In genomic region chr9:53301801-53302311, GRCm38 (mm10) we compare ENCODE assay signal across 8 mouse cellular contexts. TPM values are rescaled to one million over a fixed set of nuclear protein-coding genes. Genes with fewer than 3 reads are reported as not detected.
DNase-seq lines count a peak whose midpoint lies in the region; ATAC-seq and TF ChIP-seq lines count a peak whose summit lies in the region.

No protein-coding gene starts in this region.

- peak overlapping the region; percentile 82 for H3K4me2 ChIP-seq in forebrain, embryonic 15.5 days (replicated peaks)

- no peak for ATAC-seq in forebrain, embryonic 15.5 days (replicated peaks)

- no peak for TF ChIP-seq POLR2A in brain, embryonic 14.5 days (IDR thresholded peaks at IDR 0.05; ENCODE audit: borderline replicate concordance, extremely low read depth, insufficient read depth, insufficient read length, poor library complexity, severe bottlenecking)

- WGBS in forebrain, embryonic 15.5 days: 3% methylated on average over 19 of the region's 19 CpGs

- no peak for DNase-seq in layer of hippocampus, adult 2 months (ENCODE audit: low spot score in 2 of 2)
- no peak for DNase-seq in layer of hippocampus, postnatal 14 days (ENCODE audit: low spot score in 2 of 2)
- DNase-seq in brain, embryonic 14.5 days (ENCODE audit: low read depth): peak; percentile 14
- DNase-seq in kidney, postnatal 14 days: peak; percentile 10
- DNase-seq in mesoderm, embryonic 11.5 days (ENCODE audit: low read depth, low spot score): peak; percentile 12
- peak; percentile 23 for DNase-seq in urinary bladder, postnatal 14 days (ENCODE audit: low spot score)
- DNase-seq in right cerebral cortex, postnatal 10 days (ENCODE audit: low spot score in 2 of 2): no peak

- H3K36me3 ChIP-seq in forebrain, embryonic 15.5 days: no peaks in the 10 kb centered on the region

- H3K27ac ChIP-seq in layer of hippocampus, adult 2 months: no peak overlapping the region
- H3K27ac ChIP-seq in forebrain, embryonic 15.5 days (replicated peaks): no peak overlapping the region

- H3K9me3 ChIP-seq in forebrain, embryonic 15.5 days: no peaks in the 10 kb centered on the region

- TF ChIP-seq CTCF in layer of hippocampus, adult 2 months (conservative IDR thresholded peaks at IDR 0.05): no peak
- no peak for TF ChIP-seq CTCF in brain, embryonic 14.5 days (IDR thresholded peaks at IDR 0.05; ENCODE audit: borderline replicate concordance, extremely low read depth, insufficient read depth, insufficient read length)

- 0 out of 2 replicates have a peak, but pooled peaks cover 8% of the 10 kb centered on the region for H3K27me3 ChIP-seq in forebrain, embryonic 15.5 days

- H3K4me1 ChIP-seq in forebrain, embryonic 15.5 days: peaks cover 13% of the 10 kb centered on the region

- H3K4me3 ChIP-seq in layer of hippocampus, adult 2 months: peak overlapping the region; percentile 39
- peak overlapping the region; percentile 34 for H3K4me3 ChIP-seq in forebrain, embryonic 15.5 days

- H3K9ac ChIP-seq in forebrain, embryonic 15.5 days (replicated peaks): peak overlapping the region; percentile 42

RNA-seq across cellular contexts. Expression of gene Exph5, which starts 0.4 kb away (rescaled TPM):
- 1 to 10 TPM; 3.7 to 4.0 TPM for total RNA-seq in layer of hippocampus, adult 2 months (2021)
- 1 to 10 TPM; 3.1 to 3.3 TPM for total RNA-seq in layer of hippocampus, postnatal 14 days (2021)
- 0.08 and 0.23 TPM in 2 replicates for polyA plus RNA-seq in brain, embryonic 14.5 days (2012; rRNA removed)
- 0.09 and 0.11 TPM in 2 replicates for polyA plus RNA-seq in forebrain, embryonic 15.5 days (2015; fragmentation: Nextera tagmentation; extraction: Ambion mirVana)

RNA-seq across cellular contexts. Expression of gene Ddx10, which starts 54.0 kb away (rescaled TPM):
- total RNA-seq in layer of hippocampus, adult 2 months (2021): 10 to 100 TPM; 20.1 to 21.6 TPM
- 10 to 100 TPM; 19.8 to 22.5 TPM for total RNA-seq in layer of hippocampus, postnatal 14 days (2021)
- 10.0 and 12.8 TPM in 2 replicates for polyA plus RNA-seq in brain, embryonic 14.5 days (2012; rRNA removed)
- 23.7 and 24.2 TPM in 2 replicates for polyA plus RNA-seq in forebrain, embryonic 15.5 days (2015; fragmentation: Nextera tagmentation; extraction: Ambion mirVana)

Comparison
In these comparisons a context has a peak if more than half of its experiments do, and no peak if none do; other contexts are left out.
1. DNase-seq: peak in brain, embryonic 14.5 days (single experiment), kidney, postnatal 14 days (single experiment), mesoderm, embryonic 11.5 days (single experiment) and urinary bladder, postnatal 14 days (single experiment); none in layer of hippocampus, adult 2 months (0 of 2), layer of hippocampus, postnatal 14 days (0 of 2) and right cerebral cortex, postnatal 10 days (0 of 2).